Mouse (Mus musculus) forebrain, embryonic 16.5 days (tissue): ENCODE results near the gene Borcs6. TPM values are rescaled to one million over a fixed set of nuclear protein-coding genes. Genes with fewer than 3 reads are reported as not detected.

ENCODE experiments used
- ATAC-seq: fragments of 200-750 bp; cut with Nextera tagmentation; 2 replicates; pipeline ENCODE4 v1.8.0; 2017; ENCODE audit warnings: mild to moderate bottlenecking, moderate library complexity
- H3K27ac ChIP-seq: fragments of 300-500 bp; sonication (generic); 2 replicates; pipeline ENCODE4 v1.5.1; 2014; ENCODE audit warnings: low read length, control low read depth
- H3K27me3 ChIP-seq: fragments of 300-500 bp; sonication (generic); replicated peaks from 2 replicates; pipeline ENCODE4 v1.6.1; 2014; ENCODE audit warnings: low read length; ENCODE audit not compliant: control insufficient read depth, insufficient read depth
- H3K36me3 ChIP-seq: fragments of 300-500 bp; sonication (generic); 2 replicates; pipeline ENCODE4 v1.6.1; 2014; ENCODE audit not compliant: control insufficient read depth, insufficient read depth
- H3K4me1 ChIP-seq: fragments of 300-500 bp; sonication (generic); replicated peaks from 2 replicates; pipeline ENCODE4 v1.6.1; 2014; ENCODE audit warnings: low read length; ENCODE audit not compliant: control insufficient read depth, insufficient read depth
- H3K4me2 ChIP-seq: fragments of 300-500 bp; sonication (generic); 2 replicates; pipeline ENCODE4 v1.6.1; 2014; ENCODE audit warnings: mild to moderate bottlenecking, low read length, control low read depth
- H3K4me3 ChIP-seq: fragments of 300-500 bp; sonication (generic); replicated peaks from 2 replicates; pipeline ENCODE4 v1.5.1; 2014; ENCODE audit warnings: mild to moderate bottlenecking, low read length, control low read depth
- H3K9ac ChIP-seq: fragments of 300-500 bp; sonication (generic); replicated peaks from 2 replicates; pipeline ENCODE4 v1.6.1; 2014; ENCODE audit warnings: low read depth, low read length, control low read depth
- H3K9me3 ChIP-seq: fragments of 300-500 bp; sonication (generic); 2 replicates; pipeline ENCODE4 v1.6.1; 2016; ENCODE audit warnings: low read length; ENCODE audit not compliant: control insufficient read depth
- WGBS: fragments of 180-500 bp; shearing (Covaris S2); extraction: QIAGEN DNeasy Blood & Tissue Kit; methylation state at CpG from one replicate; pipeline ENCODE4 v1.1.7; 2014; 5-methylcytosine and 5-hydroxymethylcytosine counted together
- polyA plus RNA-seq: library from polyadenylated mRNA; unstranded; fragments of >200 nt; fragmentation: Nextera tagmentation; extraction: Ambion mirVana; gene quantifications from 2 replicates; pipeline ENCODE4 v1.2.1, GENCODE M21; 2015

The Borcs6 gene
- polyA plus RNA-seq, 1 experiment from 2014 or later, result 11.4 TPM

- Histone ChIP-seq H3K27ac (no peak overlapping the region), H3K9ac (no peak overlapping the region), H3K27me3 (no peaks in the 10 kb centered on the region), H3K4me1 (peaks cover 42% of the 10 kb centered on the region), H3K9me3 (no peaks in the 10 kb centered on the region), H3K36me3 (peaks cover 22% of the 10 kb centered on the region), H3K4me3 (no peak overlapping the region), H3K4me2 (no peak overlapping the region)
- ATAC-seq, result no peak
- WGBS, result 91% methylated on average over 21 of the region's 21 CpGs
Observed at GRCm38 (mm10) chr11:69101604-69102402, 42.3 kb downstream of the Borcs6 start.

- peaks cover 25% of the 10 kb centered on the region for H3K36me3 ChIP-seq
- no peak overlapping the region for H3K9ac ChIP-seq
- H3K4me1 ChIP-seq, result peaks cover 36% of the 10 kb centered on the region
- no peaks in the 10 kb centered on the region for H3K9me3 ChIP-seq
- no peak overlapping the region for H3K4me3 ChIP-seq
- 93% methylated on average over 7 of the region's 7 CpGs for WGBS
- H3K27me3 ChIP-seq, result no peaks in the 10 kb centered on the region
- no peak for ATAC-seq
- H3K27ac ChIP-seq, result no peak overlapping the region
- H3K4me2 ChIP-seq, result no peak overlapping the region
Observed at GRCm38 (mm10) chr11:69102403-69102725, 42.8 kb downstream of the Borcs6 start.

- peaks cover 27% of the 10 kb centered on the region for H3K36me3 ChIP-seq
- no peaks in the 10 kb centered on the region for H3K27me3 ChIP-seq
- H3K4me2 ChIP-seq, result no peak overlapping the region
- no peak for ATAC-seq
- H3K4me1 ChIP-seq, result peaks cover 28% of the 10 kb centered on the region
- H3K9ac ChIP-seq, result no peak overlapping the region
- 96% methylated on average over 14 of the region's 14 CpGs for WGBS
- H3K27ac ChIP-seq, result no peak overlapping the region
- no peak overlapping the region for H3K4me3 ChIP-seq
- H3K9me3 ChIP-seq, result no peaks in the 10 kb centered on the region
Observed at GRCm38 (mm10) chr11:69103121-69103520, 43.6 kb downstream of the Borcs6 start.

- no peak overlapping the region for H3K4me3 ChIP-seq
- peaks cover 32% of the 10 kb centered on the region for H3K36me3 ChIP-seq
- no peaks in the 10 kb centered on the region for H3K9me3 ChIP-seq
- H3K27me3 ChIP-seq, result no peaks in the 10 kb centered on the region
- WGBS, result 89% methylated on average over 15 of the region's 15 CpGs
- no peak overlapping the region for H3K27ac ChIP-seq
- peaks cover 22% of the 10 kb centered on the region for H3K4me1 ChIP-seq
- H3K4me2 ChIP-seq, result no peak overlapping the region
- ATAC-seq, result no peak
- no peak overlapping the region for H3K9ac ChIP-seq
Observed at GRCm38 (mm10) chr11:69103531-69104435, 44.3 kb downstream of the Borcs6 start.

- H3K36me3 ChIP-seq, result peaks cover 35% of the 10 kb centered on the region
- H3K4me1 ChIP-seq, result peaks cover 16% of the 10 kb centered on the region
- no peaks in the 10 kb centered on the region for H3K27me3 ChIP-seq
- no peaks in the 10 kb centered on the region for H3K9me3 ChIP-seq
- no peak overlapping the region for H3K27ac ChIP-seq
- H3K4me3 ChIP-seq, result no peak overlapping the region
- H3K4me2 ChIP-seq, result no peak overlapping the region
- 91% methylated on average over 14 of the region's 14 CpGs for WGBS
- ATAC-seq, result no peak
- H3K9ac ChIP-seq, result no peak overlapping the region
Observed at GRCm38 (mm10) chr11:69104487-69104886, 45.0 kb downstream of the Borcs6 start.

- no peak overlapping the region for H3K9ac ChIP-seq
- H3K9me3 ChIP-seq, result no peaks in the 10 kb centered on the region
- WGBS, result 95% methylated on average over 6 of the region's 6 CpGs
- H3K27me3 ChIP-seq, result no peaks in the 10 kb centered on the region
- H3K4me3 ChIP-seq, result no peak overlapping the region
- H3K27ac ChIP-seq, result no peak overlapping the region
- no peak overlapping the region for H3K4me2 ChIP-seq
- H3K36me3 ChIP-seq, result peaks cover 35% of the 10 kb centered on the region
- no peak for ATAC-seq
- peaks cover 10% of the 10 kb centered on the region for H3K4me1 ChIP-seq
Observed at GRCm38 (mm10) chr11:69105227-69105626, 45.7 kb downstream of the Borcs6 start.

- Histone ChIP-seq H3K27ac (no peak overlapping the region), H3K27me3 (no peaks in the 10 kb centered on the region), H3K9ac (no peak overlapping the region), H3K9me3 (no peaks in the 10 kb centered on the region), H3K4me1 (peaks cover 7% of the 10 kb centered on the region; the same call in 1 of the 2 replicates), H3K36me3 (peaks cover 35% of the 10 kb centered on the region), H3K4me3 (no peak overlapping the region), H3K4me2 (no peak overlapping the region)
- WGBS, result 82% methylated on average over 2 of the region's 2 CpGs
- no peak for ATAC-seq
Observed at GRCm38 (mm10) chr11:69105796-69106195, 46.3 kb downstream of the Borcs6 start.

- no peaks in the 10 kb centered on the region for H3K9me3 ChIP-seq
- H3K9ac ChIP-seq, result no peak overlapping the region
- peaks cover 32% of the 10 kb centered on the region for H3K36me3 ChIP-seq
- H3K4me3 ChIP-seq, result no peak overlapping the region
- no peak overlapping the region for H3K27ac ChIP-seq
- H3K4me2 ChIP-seq, result no peak overlapping the region
- ATAC-seq, result no peak
- H3K27me3 ChIP-seq, result no peaks in the 10 kb centered on the region
- H3K4me1 ChIP-seq, result peaks cover 3% of the 10 kb centered on the region; the same call in 1 of the 2 replicates
- 89% methylated on average over 11 of the region's 11 CpGs for WGBS
Observed at GRCm38 (mm10) chr11:69106299-69106698, 46.8 kb downstream of the Borcs6 start.

GRCm38 (mm10) chr11:69106842-69107241 lies 47.3 kb downstream of the Borcs6 start:
- 79% methylated on average over 11 of the region's 11 CpGs for WGBS
- H3K4me3 ChIP-seq, result no peak overlapping the region
- H3K9ac ChIP-seq, result no peak overlapping the region
- peaks cover 32% of the 10 kb centered on the region for H3K36me3 ChIP-seq
- H3K4me2 ChIP-seq, result no peak overlapping the region
- 0 out of 2 replicates have a peak, but pooled peaks cover 3% of the 10 kb centered on the region for H3K4me1 ChIP-seq
- H3K9me3 ChIP-seq, result no peaks in the 10 kb centered on the region
- H3K27ac ChIP-seq, result no peak overlapping the region
- no peaks in the 10 kb centered on the region for H3K27me3 ChIP-seq
- no peak for ATAC-seq
